Mouse (Mus musculus) cerebellum, postnatal 25 days (tissue): ENCODE measurements at regions not wholly inside any gene's neighbourhood (a gene's known extent, or its start where the extent isn't known, plus 50 kb on each side); places are given as distances from the start of the nearest gene placed in this dataset.
A peak's percentile ranks its signal among the peaks of the same experiment; 100 is the strongest.

Source experiments
- DNase-seq, 2 experiments: peaks; one replicate each; pipeline ENCODE4 v3.0.0; 2021; ENCODE audit warnings: mixed read lengths in 2 of 2

DNA sequence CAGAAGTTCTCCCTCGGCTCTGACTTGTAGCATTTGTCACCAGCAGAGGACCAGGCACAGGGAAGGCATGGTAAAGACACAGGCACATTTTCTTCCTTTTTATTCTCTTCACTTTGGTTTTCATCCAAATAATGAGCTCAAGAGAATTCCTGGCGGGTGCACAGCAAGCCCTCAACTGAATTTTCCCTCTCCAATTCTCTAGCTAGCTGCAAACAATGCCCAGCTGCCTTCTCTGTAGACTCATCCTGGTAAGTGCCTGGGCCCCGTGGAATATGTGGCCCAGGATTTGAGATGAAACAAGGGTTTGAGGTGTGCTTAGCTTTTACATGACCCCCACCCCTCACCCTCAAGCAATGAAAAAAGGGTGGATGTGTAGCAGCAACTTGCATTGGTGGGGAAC lies 90.4 kb downstream of the Otol1 start:
- peak in 1 of 2 experiments; percentile 8 for DNase-seq

DNA sequence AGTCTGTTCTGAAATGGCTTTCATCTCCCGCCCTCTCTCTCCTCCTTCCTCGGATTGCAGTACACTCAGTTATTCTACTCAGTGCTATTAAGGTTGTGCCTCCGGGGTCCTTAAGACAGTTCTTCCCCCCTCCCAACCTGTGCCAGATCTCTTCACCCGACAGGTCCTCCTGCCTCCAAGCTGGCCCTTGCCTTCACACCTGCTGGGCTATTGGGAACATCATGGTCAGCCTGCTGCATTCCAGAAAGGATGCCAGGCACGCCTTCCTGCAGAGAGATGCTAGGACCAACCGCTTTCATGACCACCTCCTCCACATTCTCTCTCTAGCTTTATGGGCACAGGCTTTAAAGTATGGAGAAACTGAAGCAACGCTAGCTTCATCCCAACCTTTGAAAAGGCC lies 94.7 kb downstream of the Otol1 start:
- peak; percentile 23 to 32 for DNase-seq

- DNase-seq, result peak; percentile 59 to 64
Observed at GRCm38 (mm10) chr3:70102593-70103213, 95.3 kb downstream of the Otol1 start.

DNA sequence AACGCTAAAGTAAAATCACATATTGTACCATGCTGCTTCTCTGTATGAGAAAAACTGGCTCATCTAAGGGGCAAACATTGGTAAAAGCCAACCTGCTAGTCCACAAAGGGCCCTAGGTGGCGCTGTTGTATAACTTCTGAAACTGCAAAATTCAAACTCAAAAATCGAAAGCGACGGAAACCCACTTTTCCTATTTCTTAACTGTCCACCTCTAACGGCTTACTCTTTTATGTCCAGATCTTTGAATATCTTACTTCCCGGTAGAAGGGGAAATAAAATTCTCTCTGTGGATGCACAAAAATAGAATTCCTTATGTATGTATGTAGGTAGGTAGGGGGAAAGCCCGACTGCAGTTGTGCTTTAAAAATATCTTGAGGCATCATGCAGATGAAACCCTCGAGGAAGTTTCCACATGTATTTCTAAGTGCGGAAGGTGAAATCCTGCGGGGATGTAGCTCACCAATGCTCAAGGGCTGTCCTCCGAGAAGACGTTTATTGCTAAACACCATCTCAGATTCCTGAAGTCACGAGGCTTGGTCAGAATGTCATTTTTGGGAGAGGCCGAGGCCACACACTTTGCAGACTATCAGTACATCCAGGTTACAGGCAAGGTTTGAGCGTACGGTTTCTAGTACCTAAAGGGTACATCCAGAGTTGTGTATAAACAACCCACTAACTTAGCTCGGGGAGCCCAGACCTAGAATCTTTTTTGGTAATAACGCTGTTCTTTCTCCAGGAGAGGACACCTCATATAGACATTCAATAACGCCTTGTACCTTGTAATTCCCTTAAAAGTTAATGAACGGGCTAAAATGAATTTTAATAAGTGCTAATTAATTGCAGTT lies 96.8 kb downstream of the Otol1 start:
- DNase-seq, result peak; percentile 79 to 88

DNA sequence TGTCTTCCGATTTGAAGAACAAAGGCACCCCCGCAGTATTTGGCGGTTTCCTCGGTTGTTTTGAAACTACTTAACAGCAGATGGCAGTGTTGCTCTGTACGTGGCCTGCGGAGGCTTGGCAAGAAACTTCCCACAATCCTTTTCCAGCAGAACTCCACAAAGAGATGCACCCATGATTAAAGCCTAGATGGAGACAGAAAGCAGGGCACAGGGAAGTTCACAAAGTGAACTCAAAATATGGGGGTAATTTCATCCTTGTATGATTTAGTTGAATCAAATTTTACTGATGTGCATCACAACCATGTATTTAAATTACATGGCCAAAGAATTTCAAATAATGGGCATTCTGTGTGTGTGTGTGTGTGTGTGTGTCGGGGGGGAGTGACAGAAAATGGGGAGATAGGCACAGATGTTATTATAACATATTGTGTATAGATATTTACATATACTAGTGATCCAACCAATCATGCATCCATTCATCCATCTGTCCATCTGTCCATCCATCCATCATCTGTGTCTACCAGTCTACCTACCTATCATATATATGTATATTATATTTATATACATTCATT lies 97.5 kb downstream of the Otol1 start:
- peak; percentile 72 to 78 for DNase-seq

- DNase-seq, result no peak
Observed at GRCm38 (mm10) chr3:70105561-70105960, 98.1 kb downstream of the Otol1 start.

GRCm38 (mm10) chr3:70106141-70106540 lies 98.7 kb downstream of the Otol1 start:
- no peak for DNase-seq

DNA sequence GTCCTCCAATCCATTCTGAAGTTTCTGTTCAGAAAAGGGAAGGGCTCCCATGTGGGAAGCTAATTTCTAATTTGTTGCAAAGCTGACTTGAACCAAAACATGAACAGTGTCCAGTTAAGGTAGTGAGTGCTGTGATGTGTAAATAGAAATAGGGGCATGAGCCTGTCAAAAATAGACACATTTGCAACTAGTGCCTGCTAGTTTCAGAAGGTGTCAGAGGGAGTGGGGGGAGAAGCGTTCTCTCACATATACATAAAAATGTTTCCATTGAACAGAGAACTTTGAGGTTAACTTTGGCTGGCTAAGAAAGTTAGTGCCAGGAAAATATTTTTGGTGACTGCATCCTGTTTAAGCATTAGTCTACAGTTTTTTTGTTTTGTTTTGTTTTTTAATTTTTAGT lies 118.8 kb downstream of the Otol1 start:
- no peak for DNase-seq

- no peak for DNase-seq
Observed at GRCm38 (mm10) chr3:70130241-70131029, 123.0 kb downstream of the Otol1 start.

- no peak for DNase-seq
Observed at GRCm38 (mm10) chr3:70134963-70135362, 127.5 kb downstream of the Otol1 start.

DNA sequence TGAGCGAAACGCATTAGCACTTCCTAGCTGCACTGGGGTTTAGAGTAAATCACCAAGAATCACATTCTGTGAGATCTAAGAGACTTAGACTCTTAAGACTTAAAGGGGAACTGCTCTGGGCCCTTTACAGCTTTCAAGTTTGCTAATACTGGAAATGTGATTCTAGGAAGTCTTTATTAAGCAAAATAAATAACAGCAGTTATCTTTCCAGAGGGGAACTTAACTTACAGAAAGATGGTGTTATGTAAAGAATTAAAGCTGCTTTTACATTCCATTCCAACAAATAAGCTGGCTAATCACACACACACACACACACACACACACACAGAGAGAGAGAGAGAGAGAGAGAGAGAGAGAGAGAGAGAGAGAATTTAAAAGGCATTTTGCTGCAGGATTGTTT lies 131.1 kb downstream of the Otol1 start:
- DNase-seq, result no peak

DNA sequence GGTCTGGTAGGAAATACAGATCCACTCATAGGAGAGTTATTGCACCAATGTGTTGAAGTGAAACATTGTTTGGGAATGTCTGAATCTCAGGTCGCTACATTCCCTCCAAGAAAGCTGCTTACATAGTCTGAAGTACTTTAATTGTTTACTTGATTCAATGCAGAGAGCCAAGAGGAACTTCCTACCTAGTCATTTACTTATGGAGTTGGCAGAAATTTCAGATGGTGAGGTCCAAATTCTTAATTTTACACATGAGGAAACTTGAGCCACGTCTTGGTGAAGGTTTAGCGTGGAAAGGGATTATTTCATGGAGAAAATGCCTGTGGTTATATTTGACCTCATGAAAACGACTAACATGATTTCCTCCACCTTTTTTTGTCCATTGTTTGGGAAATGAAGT lies 131.5 kb downstream of the Otol1 start:
- DNase-seq, result no peak

DNA sequence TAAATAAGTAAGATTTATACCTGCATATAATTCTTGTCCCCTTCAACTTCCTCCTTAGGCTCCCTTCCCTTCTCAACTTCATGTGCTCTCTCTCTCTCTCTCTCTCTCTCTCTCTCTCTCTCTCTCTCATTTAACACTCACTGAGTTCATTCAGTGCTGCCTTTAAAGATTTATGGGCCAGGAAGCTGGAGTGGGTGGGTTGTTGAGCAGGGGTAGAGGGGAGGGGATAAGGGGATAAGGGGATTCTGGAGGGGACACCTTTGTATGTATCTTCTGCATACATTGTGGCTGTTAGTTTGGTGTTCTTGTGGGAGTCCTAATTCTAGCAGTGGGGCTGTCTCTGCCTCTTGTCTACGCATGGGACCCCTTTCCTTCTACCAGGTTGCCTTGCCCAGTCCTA lies 138.3 kb downstream of the Otol1 start:
- DNase-seq, result no peak

DNA sequence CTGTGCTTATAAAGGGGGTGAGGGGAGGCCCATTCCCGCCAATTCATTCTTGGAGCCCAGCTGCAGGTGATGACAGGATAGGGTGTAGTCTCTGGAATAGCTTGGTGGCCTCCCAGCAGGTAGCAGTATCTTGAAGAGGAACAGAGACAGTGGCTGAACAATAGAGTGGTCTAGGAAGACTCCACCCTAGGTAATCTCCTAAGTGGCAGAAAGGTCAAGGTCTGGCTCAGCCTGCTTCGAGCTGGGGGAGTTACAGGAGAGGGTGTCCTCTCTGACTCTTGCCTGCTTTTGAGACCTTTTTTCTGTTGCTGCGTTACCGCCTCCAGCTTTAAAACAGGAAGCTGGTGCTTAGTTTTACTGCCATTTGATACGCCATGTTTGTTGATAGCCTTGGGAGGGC lies 143.7 kb downstream of the Otol1 start:
- DNase-seq, result no peak

GRCm38 (mm10) chr3:70160043-70160442 lies 152.6 kb downstream of the Otol1 start:
- no peak for DNase-seq

DNA sequence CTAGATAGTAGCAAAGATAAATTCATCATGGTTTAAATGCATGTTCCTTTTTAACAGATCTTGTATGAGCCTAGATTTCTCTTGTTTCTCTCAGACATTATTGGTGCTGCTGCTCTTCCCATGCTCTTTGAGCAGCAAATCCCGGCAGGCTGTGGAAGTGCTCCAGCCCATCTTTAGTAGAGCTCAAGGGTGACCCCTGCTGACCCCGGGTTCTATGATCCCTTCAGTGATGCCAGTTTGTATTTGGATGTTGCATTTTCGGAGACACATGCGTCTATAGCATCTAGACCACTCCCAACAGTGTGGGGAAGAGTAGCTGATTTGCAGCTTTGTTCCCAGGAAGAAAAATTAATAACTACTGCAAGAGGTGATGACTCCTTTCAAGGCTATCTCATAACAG lies 164.3 kb downstream of the Otol1 start:
- no peak for DNase-seq

DNA sequence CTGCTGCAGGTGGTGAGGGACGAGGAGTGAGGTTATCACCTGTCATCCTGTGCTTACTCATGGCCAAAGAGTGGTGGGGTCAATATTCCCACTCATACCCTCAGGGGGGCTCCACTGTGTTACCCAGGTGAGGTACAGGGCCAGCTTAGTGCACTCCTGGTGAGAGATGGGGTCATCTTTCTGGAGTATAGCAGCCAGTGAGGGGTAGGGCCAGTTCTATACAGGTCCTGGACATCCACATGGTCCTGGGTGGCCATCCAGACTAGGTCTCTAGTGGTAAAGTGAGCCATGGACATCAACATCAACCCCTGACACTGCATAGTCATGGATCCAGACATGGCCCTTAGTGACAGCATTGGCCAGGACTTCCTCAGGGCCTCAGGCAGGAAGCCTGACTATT lies 169.0 kb downstream of the Otol1 start:
- DNase-seq, result no peak

DNA sequence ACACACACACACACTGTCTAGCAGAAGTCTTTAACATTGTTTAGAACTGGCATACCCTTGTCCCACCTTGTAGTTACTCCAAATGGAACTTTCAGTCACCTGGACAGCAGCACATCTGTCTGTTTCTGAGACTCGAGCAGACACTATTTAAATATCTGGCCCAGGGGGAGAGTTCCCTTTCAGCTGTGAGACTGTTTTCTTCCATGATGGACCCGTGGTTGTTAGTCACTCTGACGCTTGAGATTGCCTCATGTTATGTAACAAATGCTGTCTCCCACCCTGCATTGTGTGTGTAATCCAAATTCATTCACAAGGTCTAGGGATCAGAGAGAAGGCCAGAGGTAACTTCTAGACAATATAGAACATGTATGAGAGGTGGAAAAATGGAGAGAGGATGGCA lies 174.2 kb downstream of the Otol1 start:
- no peak for DNase-seq

- DNase-seq, result no peak
Observed at GRCm38 (mm10) chr3:70190741-70191140, 183.3 kb downstream of the Otol1 start.

DNA sequence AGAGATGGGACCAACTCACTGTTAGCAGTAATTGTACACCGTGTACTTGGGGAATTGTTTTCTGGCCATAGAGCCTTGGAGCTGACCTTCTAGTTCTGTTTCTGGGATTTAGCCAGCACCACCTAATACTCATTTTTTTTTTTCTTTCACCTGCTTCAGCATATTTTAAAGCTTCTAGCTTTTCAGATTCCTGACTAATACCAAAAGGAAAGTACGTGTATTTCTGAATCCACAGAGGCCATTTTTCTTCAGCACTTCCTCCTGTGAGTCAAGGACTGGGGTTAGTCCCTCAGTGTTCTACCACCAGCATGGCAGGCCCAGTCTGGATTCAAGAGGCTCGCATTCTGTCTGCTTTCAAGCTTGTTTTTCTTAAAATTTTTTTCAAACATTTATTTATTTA lies 189.3 kb downstream of the Otol1 start:
- no peak for DNase-seq

DNA sequence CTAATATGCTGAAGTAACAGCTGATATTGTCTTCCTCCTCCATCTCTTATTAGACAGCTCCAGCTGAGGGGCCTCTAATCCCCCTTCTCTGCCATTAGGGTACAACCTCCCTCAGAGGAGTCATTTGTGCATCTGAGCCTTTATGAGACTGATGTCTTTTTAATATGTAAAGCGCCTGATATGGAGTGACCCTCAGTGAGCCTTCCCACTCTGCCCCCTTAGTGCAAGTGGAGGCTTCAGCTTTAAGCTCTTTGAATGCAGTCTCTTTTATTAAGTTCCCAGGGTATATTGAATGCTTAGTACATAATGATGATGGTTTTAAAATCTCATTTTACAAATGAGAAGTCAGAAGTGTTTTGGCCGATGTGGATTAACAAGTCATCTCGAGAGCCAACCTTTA lies 191.5 kb downstream of the Otol1 start:
- no peak for DNase-seq

GRCm38 (mm10) chr3:70201334-70201943 lies 194.0 kb downstream of the Otol1 start:
- no peak for DNase-seq

DNA sequence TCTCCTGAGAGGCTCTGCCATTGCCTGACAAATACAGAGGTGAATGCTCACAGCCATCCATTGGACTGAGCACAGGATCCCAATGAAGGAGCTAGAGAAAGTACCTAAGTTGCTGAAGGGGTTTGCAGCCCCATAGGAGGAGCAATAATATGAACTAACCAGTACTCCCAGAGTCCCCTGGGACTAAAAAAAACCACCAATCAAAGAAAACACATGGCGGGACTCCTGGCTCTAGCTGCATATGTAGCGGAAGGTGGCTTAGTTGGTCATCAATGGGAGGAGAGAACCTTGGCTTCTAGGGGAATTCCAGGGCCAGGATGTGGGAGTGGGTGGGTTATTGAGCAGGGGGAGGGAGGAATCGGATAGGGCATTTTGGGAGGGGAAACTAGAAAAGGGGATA lies 207.8 kb downstream of the Otol1 start:
- DNase-seq, result no peak
